Mouse (Mus musculus) layer of hippocampus, adult 2 months (tissue): ENCODE measurements around the gene Acox1. TPM values are rescaled to one million over a fixed set of nuclear protein-coding genes. Genes with fewer than 3 reads are reported as not detected.
A peak's percentile ranks its signal among the peaks of the same experiment; 100 is the strongest.

ENCODE experiments used
- DNase-seq, 2 experiments: peaks; one replicate each; pipeline ENCODE4 v3.0.0; 2022; ENCODE audit warnings: low spot score in 2 of 2
- H3K27ac ChIP-seq: fragments of 200-600 bp; 2 replicates; pipeline ENCODE4 v1.8.1; 2022
- H3K4me3 ChIP-seq: fragments of 200-600 bp; 2 replicates; pipeline ENCODE4 v1.8.1; 2022; ENCODE audit warnings: mild to moderate bottlenecking
- CTCF ChIP-seq: fragments of 200-600 bp; conservative IDR thresholded peaks from 2 replicates; pipeline ENCODE4 v1.8.1; 2022; ENCODE audit warnings: antibody characterized with exemption, mild to moderate bottlenecking, moderate library complexity
- total RNA-seq, 2 experiments: library from RNA; stranded (reverse); gene quantifications; 2 replicates each; pipeline ENCODE4 v1.2.3; 2021

The Acox1 gene
- total RNA-seq, 2 experiments from 2014 or later = 124 to 126 TPM

GRCm38 (mm10) chr11:116174775-116175448 is 23.9 kb downstream of the Acox1 start:
- DNase-seq = no peak
- H3K4me3 ChIP-seq = no peak overlapping the region
- no peak for TF ChIP-seq CTCF
- H3K27ac ChIP-seq = no peak overlapping the region

- no peak overlapping the region for H3K4me3 ChIP-seq
- no peak for TF ChIP-seq CTCF
- no peak for DNase-seq
- H3K27ac ChIP-seq = no peak overlapping the region
Measured at GRCm38 (mm10) chr11:116171959-116172358, 26.9 kb downstream of the Acox1 start.

GRCm38 (mm10) chr11:116170003-116170800 is 28.6 kb downstream of the Acox1 start:
- no peak overlapping the region for H3K27ac ChIP-seq
- no peak for DNase-seq
- H3K4me3 ChIP-seq = no peak overlapping the region
- no peak for TF ChIP-seq CTCF

- TF ChIP-seq CTCF = no peak
- no peak for DNase-seq
- Histone ChIP-seq H3K4me3 (no peak overlapping the region), H3K27ac (no peak overlapping the region)
Measured at GRCm38 (mm10) chr11:116169214-116169613, 29.6 kb downstream of the Acox1 start.

GRCm38 (mm10) chr11:116167884-116168439 is 30.9 kb downstream of the Acox1 start, which contains the start of gene Fbf1:
Gene Fbf1, minus strand, starts transcription at chr11:116168166.
- peak; percentile 97 to 99 for DNase-seq
- Histone ChIP-seq H3K4me3 (peak within 1 kb of the TSS; percentile 91), H3K27ac (peak within 1 kb of the TSS; percentile 91)
- TF ChIP-seq CTCF = 0 out of 2 replicates have a peak, but pooled peaks have one; percentile 5

- peak overlapping the region; percentile 91 for H3K4me3 ChIP-seq
- TF ChIP-seq CTCF = no peak
- DNase-seq = no peak
- peak overlapping the region; percentile 91 for H3K27ac ChIP-seq
Measured at GRCm38 (mm10) chr11:116167232-116167631, 31.6 kb downstream of the Acox1 start.

- H3K4me3 ChIP-seq = no peak overlapping the region
- TF ChIP-seq CTCF = no peak
Measured at GRCm38 (mm10) chr11:116163002-116163401, 35.8 kb downstream of the Acox1 start.

GRCm38 (mm10) chr11:116162146-116162545 is 36.7 kb downstream of the Acox1 start:
- no peak for TF ChIP-seq CTCF
- H3K4me3 ChIP-seq = no peak overlapping the region
- peak overlapping the region; percentile 25; the same call in 1 of the 2 replicates for H3K27ac ChIP-seq
- peak; percentile 42 to 69 for DNase-seq

More at GRCm38 (mm10) chr11:116163002-116163401, 35.8 kb downstream of the Acox1 start:
- H3K27ac ChIP-seq = no peak overlapping the region
- DNase-seq = no peak

GRCm38 (mm10) chr11:116161312-116161711 is 37.5 kb downstream of the Acox1 start:
- no peak for DNase-seq
- H3K27ac ChIP-seq = 0 out of 2 replicates have a peak overlapping the region, but pooled peaks have one; percentile 23
- H3K4me3 ChIP-seq = no peak overlapping the region
- TF ChIP-seq CTCF = no peak

GRCm38 (mm10) chr11:116150960-116151359 is 47.9 kb downstream of the Acox1 start:
- Histone ChIP-seq H3K4me3 (no peak overlapping the region), H3K27ac (no peak overlapping the region)
- DNase-seq = no peak
- TF ChIP-seq CTCF = no peak

- Histone ChIP-seq H3K4me3 (no peak overlapping the region), H3K27ac (peak overlapping the region; percentile 64)
- no peak for DNase-seq
- no peak for TF ChIP-seq CTCF
Measured at GRCm38 (mm10) chr11:116149341-116149740, 49.5 kb downstream of the Acox1 start.

- no peak for TF ChIP-seq CTCF
- no peak for DNase-seq
- Histone ChIP-seq H3K4me3 (no peak overlapping the region), H3K27ac (peak overlapping the region; percentile 64)
Measured at GRCm38 (mm10) chr11:116148761-116149221, 50.1 kb downstream of the Acox1 start.
